Mouse (Mus musculus) frontal cortex, postnatal 36 days (tissue): ENCODE results near the gene Gm45021.

ENCODE experiments used
- DNase-seq, 2 experiments: peaks; one replicate each; pipeline ENCODE4 v3.0.0; 2022; ENCODE audit warnings: low spot score in 2 of 2

Gene Gm45021

DNA sequence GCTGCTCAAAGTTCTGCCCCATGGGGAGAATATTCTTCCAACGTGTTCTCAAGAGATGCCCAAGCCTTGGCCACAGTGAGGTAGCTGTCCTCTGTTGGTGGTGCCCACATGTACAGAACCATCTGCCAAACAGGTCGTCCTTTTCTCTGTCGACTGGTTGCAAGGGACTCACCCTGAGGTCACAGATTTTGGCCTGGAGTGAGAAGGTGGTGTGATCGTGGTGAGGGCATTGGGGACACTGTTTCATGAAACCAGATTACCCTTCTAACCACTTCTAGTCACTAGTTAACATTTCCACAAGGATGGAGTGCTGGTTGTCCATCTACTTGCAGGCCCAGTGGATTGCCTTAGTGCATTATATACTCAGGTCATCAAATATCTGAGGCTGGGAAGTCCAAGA is 59.4 kb downstream of the Gm45021 start:
- DNase-seq: no peak

- DNase-seq: no peak
Measured at GRCm38 (mm10) chr6:48650041-48650440, 60.6 kb downstream of the Gm45021 start.

- no peak for DNase-seq
Measured at GRCm38 (mm10) chr6:48658721-48659120, 69.3 kb downstream of the Gm45021 start.
